Mouse (Mus musculus) skeletal muscle tissue, adult 2 months (tissue): ENCODE results near the gene Dlk1.
"Not testable (repeated sequence)": the region's sequence is repeated elsewhere in the genome, so short reads cannot be mapped to it uniquely, and the experiment has no call there.

ENCODE experiments used
- DNase-seq: peaks from one replicate; pipeline ENCODE4 v3.0.0-alpha.2; 2012; ENCODE audit warnings: low read depth, low spot score

The Dlk1 gene

DNA sequence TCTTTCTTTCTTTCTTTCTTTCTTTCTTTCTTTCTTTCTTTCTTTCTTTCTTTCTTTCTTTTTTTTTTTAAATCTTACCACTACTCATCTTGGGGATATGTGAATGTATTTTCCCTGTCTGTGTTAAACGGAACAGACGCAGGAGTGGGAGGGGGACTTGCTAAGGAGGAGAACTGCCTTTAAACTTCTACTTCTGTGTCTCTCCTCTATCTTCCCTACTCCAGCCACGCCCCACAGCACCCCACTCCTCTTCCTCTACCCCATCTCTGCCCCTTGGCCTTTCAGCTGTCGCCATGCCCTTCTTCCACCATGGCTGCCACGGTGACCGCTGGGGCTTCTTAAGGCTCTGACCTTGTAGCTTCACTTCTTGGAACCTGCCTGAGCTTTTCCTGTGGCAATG lies 14.2 kb upstream of the Dlk1 start:
- DNase-seq: no peak

DNA sequence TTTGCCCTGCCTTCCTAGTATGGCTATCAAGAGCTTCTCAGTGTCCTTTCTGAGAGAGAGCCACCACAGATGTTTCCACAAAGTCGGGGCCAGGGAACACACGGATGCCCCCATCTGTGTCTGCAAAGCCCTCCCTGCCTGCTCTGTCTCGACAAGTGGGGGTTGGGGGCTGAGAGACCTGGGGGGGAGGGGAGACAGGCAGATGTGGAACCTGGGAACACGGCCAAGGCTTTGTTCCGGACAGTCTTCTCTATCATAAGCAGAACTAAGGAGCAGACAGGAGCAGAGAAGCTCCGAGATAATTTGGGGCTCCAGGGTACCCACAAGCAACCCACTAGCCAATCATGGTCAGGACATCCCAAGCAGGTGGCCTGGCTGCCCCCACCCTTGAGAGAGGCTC lies 12.6 kb upstream of the Dlk1 start:
- no peak for DNase-seq

DNA sequence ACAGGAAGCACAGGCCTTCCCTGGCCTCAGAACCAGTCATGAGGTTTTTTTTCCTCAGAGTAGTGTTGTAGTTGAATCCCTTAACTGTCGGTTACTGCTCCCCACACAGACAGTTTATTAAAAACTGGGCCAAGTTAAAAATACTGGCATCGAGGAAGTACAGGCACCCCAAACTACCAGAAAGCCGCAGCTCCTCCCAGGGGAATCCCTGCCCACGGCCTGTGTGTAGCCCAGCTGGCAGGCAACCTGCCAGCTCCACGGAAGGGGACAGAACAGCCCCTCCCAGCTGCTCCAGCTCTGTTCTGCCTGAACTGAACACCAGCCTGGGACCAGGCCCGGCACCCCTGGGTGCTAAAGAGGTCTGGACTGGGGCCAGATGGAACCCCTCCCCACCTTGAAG lies 11.3 kb upstream of the Dlk1 start:
- DNase-seq: peak; percentile 49

DNA sequence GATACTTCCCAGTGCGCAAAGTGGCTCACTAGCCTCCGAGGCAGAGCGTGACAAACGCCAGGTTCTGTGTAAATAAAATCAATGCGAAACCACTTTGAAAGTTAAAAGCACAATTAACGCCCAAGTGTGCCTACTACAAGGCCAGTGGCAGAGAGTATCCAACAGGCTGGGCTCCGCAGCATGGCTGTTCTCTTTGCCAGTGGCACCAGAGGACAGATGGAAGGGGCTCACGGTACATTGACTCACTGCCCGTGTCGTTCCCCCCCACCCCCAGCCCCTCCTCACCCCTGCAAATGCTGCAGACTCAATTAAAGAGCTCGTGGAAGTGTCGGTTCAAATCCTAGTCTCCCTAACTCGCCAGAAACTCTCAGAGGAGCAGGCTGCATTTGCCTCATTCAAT lies 10.5 kb upstream of the Dlk1 start:
- DNase-seq: no peak

DNA sequence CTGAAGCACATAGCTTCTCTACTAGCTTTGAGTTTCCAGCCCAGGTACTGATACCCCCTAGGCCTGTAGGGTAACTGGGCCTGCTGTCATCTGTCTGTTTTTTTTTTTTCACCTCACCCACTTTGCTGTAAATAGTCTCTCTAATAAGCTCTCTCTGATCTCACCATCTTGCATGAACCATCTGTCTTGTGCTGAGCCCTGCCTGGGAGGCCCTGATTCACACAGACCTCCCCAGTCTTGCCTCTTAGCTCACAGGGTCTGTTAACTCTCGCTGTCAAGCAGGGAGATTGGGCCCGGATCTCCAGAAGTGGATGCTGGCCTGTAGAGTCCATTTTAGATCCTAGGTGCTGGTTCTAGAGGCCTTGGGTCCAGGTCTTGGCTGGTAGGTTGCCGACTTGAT lies 9.3 kb upstream of the Dlk1 start:
- no peak for DNase-seq

DNA sequence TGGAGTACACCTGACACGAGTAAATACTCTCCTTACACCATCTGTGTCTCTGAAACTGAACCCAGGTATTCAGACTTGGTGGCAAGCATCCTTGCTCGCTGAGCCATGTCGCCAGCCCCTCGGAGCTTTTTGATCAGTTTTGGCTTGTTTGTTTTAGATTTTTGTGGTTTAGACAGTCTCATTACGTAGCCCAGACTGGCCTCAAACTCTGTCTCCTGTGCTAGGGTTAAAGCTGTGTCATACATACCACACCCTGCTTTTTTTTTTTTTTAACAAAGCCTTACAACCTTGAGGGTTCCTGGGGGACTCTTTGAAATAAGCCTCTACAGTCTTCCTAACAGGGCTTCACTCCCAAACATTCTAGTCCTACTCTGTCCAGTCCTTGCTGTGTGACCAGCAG lies 7.6 kb upstream of the Dlk1 start:
- DNase-seq: no peak

DNA sequence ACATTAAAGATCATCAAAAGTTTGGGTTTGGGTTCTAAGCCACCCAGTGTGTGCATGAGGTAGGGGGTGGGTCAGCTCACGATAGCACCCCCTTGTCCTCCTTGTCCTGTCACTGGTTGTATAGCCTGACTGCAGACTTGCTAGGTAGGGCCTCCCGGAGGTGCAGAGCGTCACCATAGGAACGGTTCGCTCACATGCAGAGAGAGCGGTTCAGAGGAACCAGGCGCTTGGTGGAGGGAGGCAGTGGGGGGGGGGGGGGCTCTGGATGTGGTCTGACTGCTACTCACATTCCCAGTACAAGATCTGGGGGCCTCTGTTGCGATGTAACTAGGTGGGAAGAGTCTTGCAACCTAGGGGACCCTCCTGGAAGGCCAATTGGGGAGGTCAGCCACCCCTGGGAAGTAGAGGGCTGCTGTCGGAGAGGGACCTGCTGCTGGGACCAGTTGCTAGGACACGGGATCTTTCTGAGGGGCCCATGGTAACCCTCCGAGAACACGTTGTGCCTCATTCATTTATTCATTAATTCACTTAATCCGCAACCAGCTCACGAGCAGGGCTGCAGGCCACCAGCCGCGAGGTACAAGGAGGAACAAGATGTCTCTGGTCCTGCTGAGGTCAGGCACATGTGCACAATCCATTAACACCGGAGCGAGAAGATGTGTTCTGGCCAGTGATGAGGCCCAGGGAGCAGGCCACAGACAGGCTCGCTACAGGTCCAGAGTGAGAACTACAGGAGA lies 7.0 kb upstream of the Dlk1 start:
- no peak for DNase-seq

DNA sequence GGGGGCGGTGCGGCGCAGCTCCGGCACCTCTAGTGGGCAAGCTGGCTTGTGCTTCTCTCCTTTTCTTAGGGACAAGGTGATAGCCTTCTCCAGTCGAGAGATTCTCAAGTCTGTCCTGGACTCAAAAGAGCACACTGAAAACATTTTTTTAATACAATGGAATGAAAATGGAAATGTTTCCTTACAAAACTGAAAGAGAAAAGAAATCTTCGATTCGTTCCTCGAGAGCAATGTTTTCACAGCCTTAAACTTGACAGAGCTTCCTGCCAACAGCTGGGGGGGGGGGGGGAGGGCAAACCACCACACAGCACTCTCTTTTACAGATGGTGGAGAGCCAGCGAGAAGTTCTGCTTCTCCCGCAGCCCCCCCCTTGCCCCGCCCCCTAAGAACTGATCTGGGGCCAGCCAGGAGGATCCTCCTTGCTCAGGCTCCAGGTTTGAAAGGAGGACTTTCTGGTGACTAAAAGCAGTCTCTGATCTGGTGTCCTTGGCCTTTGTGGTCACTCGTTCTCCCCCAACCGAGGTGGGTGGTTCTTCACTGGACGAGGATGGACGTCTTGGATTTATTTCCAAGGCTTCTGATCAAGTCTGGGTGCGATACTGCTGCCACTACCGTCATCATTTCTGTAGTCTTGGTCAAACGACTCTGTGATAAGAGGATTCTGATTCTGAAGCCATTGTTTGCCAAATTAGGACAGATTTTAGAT lies 6.2 kb upstream of the Dlk1 start:
- no peak for DNase-seq

DNA sequence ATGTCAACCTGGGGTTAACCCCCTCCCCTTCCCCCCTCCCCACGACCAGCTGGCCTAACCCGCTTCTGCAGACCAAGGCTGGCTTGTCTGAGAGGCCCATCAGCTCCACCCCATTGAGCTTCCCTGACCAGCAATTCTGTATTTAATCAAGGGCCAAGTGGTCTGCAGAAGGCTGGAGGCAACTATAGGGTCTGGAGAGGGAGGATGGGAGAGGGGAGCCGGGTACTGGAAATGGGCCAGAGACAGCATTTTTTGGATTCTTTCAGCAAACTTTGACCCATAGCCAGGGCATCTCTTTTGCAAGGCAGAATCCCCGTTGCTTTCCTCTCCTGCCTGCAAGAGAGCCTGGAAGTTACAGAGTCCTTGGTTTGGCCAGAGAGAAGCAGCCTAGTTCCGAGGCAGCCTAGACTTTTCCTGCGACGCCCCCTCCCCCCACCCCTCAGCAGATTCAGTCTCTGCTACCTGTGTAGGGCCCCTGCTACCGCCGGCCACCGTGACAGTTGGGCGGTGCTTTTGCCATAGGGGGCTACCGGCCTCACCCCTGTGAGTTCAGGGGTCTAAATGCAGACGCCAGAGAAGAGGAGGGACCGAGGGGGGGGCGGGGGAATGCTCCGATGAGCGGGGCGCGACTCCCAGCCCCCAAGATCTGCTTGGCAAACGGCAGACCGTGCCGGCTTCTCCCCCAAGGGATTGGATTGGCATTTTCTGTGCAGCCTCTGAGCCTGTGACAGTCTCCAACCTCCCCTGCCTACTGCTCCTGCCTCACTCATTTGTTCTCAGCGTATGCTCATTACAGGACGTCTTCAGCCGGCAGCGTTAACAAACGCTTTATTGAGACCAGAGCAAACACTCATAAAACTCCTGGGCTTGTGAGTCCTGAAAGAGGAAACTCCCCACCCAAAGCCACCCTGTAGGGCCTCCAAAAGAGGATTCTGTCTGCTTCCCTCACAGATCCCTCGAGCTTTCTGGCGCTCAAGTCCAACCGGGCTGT lies 2.9 kb upstream of the Dlk1 start:
- DNase-seq: no peak

DNA sequence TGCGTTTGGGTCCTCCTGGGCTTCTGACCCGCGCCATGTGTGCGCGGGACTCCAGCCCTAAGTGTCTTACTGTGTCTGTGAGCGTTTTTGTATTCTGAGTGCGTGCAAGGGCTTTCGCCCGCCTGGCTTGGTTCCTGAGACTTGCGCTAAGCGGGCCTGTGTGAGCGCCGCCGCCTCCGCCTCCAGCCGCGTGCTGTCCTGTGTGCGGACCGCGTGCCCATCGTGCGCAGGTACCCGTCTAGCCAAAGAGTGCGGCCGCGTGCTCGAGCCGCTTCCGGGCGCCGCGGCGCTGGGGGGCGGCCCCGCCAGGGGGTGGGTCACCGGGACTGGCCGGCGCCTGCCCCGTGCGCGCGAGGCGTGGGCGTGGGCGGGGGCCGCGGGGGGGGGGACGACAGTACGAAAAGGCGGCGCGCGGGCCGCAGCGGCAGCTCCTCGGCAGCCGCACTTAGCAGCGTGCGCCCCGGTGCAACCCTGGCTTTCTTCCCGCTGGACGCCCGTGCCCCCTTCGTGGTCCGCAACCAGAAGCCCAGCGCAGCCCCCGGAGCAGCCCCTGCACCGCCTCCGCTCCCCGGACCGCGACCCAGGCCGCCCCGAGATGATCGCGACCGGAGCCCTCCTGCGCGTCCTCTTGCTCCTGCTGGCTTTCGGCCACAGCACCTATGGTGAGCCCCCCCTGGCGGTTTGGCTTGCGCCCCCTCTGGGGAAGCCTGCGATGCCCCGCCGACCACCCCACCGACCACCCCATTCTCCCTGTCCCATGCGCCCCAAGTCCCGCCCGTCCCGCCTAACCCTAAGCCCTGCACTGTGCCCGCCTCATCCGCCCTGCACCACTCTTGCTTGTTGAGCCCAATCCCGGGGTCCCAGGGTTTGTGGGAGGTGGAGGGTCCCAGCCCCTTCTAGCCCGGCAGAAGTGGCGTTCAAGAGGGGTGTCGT lies 708 bp downstream of the Dlk1 start:
- no peak for DNase-seq

DNA sequence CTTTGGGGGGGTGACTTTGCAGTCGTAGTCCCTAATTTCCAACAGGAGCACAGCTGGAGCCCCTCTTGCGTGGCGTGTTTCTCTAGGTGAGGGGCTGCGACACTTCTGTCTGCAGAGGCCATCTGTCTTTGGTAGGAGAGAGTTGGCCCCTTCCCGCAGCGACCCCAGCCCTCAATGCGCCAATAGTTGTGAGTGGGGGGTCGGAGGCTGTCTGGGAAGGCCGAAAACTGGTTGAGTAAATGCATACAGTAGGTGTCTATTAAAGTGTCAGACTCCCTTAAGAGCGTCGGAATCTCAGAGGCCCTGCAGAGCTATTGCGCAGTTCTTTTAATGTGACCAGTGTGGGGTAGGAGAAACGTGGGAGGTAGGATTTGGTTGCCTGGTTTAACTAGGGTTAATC lies 1.5 kb downstream of the Dlk1 start:
- no peak for DNase-seq

DNA sequence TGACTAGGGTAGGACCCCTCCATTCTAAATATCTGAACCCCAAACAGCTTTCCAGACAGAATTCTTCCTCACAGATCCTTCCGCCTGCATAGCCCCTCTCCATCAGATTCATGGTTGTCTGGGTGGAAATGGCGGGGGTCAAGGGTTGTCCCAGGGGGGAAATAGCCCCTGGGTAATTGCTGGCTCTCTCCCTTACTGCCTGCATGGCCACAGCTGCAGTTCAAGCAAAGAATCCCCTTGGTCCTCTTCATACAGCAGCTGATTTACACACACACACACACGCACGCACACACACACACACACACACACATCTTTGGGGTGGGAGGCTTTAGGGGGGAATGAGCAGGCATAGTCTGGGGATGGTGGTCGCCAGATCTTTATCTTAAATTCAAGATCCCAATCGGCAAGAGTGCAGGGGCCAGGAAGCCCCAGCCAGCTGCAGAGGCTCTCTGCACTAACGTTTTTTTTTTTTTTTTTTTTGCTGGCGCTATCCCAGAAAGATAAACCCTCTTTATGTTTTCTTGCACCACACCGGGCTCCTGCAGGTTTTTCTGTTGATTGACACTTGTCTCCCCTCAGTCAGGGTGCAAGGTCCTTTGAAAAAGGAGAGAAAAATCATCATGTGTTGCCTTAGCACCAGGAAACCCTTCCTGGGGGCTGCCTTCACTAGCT lies 4.0 kb downstream of the Dlk1 start:
- DNase-seq: no peak

DNA sequence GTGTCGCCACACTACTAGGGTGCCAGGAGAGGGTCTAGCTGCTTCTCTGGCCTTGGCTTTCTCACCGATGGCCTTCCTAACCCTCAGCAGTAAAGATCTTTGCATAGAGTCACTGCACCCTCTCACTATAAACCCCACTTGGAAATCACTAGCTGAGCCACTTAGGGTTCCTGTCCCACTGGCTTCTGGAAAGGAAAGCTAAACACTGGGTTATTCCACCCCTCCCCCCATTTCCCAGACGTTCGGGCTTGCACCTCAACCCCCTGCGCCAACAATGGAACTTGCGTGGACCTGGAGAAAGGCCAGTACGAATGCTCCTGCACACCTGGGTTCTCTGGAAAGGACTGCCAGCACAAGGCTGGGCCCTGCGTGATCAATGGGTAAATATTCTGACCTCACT lies 5.2 kb downstream of the Dlk1 start:
- no peak for DNase-seq

DNA sequence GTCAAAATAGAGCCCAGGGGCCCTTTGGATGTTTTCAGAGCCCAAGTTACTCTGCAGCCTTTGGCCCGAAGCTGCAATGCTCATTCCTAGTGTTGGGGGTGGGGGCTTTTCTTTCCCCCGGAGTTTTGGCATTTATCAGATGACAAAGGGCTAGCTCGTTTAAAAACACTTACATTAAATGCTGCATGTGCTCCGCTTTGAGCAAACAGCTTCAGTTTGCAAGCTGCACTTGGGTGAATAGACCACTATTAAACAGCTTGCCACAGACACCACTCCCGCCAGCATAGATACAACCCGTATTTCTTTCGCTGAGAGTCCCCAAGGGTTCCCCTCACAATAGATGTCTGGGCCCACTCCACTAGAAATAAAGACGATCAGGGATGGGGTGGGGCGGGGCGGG lies 6.3 kb downstream of the Dlk1 start:
- DNase-seq: no peak

DNA sequence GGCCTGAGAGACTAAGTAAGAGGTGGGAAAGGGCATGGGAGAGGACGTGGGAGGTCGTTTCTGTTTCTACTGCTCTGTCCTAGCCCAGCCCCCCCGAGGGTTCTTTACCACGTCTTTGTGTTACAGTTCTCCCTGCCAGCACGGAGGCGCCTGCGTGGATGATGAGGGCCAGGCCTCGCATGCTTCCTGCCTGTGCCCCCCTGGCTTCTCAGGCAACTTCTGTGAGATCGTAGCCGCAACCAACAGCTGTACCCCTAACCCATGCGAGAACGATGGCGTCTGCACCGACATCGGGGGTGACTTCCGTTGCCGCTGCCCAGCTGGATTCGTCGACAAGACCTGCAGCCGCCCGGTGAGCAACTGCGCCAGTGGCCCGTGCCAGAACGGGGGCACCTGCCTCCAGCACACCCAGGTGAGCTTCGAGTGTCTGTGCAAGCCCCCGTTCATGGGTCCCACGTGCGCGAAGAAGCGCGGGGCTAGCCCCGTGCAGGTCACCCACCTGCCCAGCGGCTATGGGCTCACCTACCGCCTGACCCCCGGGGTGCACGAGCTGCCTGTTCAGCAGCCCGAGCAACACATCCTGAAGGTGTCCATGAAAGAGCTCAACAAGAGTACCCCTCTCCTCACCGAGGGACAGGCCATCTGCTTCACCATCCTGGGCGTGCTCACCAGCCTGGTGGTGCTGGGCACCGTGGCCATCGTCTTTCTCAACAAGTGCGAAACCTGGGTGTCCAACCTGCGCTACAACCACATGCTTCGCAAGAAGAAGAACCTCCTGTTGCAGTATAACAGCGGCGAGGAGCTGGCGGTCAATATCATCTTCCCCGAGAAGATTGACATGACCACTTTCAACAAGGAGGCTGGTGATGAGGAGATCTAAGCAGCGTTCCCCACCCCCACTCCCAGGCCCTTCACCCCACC lies 7.1 kb downstream of the Dlk1 start:
- no peak for DNase-seq

DNA sequence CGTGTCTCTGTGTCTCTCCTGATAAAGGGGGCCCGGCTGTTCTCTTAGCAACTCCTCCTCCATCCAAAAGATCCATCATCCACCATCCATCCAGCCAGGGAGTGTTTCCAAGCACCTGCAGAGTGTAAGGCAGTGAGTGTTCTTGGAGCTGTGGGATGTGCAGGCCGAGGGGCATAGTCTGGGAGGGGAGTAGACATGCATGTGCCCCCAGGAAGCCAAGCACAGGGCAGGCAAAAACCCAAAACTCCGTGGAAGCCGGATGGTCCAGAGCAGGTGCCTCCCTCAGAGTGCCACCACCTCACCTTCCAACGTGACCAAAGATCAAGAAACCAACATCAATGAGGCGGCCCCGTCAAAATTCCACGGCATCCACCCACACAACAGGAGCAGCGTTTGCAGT lies 10.0 kb downstream of the Dlk1 start:
- DNase-seq: no peak

DNA sequence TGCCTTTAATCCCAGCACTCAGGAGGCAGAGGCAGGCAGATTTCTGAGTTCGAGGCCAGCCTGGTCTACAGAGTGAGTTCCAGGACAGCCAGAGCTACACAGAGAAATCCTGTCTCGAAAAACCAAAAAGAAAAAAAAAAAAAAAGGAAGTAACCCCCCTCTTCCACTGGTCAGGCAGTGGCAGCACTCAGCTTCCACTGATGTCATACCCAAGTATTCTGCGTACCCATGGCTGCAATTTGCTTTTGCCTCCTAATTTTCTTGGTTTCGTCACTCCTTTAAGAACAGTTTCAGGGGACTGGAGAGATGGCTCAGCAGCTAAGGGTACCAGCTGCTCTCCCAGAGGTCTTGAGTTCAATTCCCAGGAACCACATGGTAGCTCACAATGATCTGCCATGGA lies 14.8 kb downstream of the Dlk1 start:
- DNase-seq: not testable (repeated sequence)

DNA sequence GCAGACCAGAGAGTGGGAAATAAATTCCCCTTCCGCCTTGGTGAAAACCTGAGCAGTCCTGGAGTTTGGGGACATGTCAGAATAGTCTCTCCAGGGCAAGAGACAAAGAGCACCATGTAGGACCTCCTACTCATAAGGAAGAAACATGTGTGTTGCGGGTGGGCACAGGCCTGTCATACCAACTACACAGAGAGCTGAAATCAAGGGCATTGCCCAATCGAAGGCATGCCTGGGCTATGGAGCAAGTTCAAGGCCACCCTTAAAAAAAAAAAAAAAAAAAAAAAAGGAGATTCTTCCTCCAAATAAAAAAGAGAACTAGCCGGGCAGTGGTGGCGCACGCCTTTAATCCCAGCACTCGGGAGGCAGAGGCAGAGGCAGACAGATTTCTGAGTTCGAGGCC lies 17.2 kb downstream of the Dlk1 start:
- no peak for DNase-seq

DNA sequence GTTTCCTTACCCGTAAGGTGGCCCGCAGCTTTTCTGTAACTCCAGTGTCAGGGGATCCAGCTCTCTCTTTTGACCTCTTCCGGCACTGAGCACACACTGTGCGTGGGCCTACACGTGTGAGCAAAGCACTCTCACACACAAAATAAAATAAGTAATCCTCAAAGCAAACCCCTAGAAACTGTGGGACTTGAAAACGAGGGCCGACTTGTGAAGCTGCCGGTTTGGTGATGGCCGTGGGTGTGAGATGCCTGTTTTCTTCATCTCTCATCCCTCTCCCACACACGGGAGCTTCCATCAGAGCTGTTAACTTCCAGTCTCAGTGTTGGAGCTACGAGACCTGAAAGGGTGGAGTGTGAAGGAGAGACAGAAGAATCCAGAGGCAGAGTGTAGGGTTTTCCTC lies 20.0 kb downstream of the Dlk1 start:
- DNase-seq: no peak

DNA sequence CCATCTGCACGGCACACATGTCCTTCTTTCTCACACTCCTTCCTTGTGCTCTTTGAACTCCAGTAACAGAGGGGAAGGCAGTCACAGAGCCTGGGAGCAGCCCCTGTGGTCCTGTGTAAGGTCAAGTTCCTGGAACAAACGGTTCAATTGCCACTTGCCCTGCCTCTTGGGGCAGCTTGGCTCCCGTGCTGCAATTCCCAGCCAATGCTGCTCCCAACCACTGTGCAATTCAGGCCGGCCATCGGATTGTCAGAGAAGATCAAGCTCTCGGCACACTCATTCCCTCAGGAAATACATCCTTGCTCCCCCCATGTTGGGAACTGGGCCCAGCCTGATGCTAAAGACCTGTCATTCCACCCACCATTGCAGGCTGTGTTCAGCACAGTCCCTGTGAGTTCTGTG lies 21.0 kb downstream of the Dlk1 start:
- DNase-seq: peak; percentile 4
